Mouse (Mus musculus) urinary bladder, adult 18-20 months (tissue): ENCODE results near the gene Tst.

Experiments used
- DNase-seq, 2 experiments: peaks; one replicate each; pipeline ENCODE4 v3.0.0; 2022; ENCODE audit warnings: low spot score in 2 of 2, mixed read lengths in 2 of 2

Gene Tst

DNA sequence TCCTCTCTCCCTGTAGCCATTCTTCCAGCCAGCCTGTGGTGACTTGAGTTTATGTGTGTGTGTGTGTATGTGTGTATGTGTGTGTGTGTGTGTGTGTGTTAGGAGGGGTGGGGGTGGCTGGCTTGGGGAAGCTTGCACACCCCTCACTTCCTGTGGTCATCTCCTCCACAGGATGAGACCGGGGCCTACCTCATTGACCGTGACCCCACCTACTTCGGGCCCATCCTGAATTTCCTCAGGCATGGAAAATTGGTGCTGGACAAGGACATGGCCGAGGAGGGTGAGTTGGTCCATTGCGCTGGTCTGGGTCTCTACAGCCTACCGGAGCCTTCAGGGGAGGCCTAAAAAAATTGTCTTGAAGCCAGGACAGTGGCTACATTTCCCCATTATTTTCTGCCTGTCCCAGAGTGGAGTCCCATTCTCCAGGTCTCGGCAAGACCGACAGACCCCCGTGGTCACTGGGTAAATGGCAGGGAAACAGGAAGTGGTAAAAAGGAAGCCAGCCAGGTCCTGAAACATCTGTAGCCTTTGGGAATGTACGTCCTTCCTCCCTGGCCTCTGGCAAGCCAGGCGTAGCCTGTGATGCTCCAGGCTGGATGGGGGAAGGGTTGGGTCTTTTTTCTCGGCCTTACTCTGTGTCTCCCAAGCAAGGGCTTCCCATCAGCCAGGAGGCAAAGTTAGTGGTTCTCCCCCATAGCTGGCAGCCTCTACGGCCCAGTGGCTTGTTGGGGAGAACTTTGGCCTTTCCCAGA, 24.3 kb upstream of the Tst start:
- DNase-seq: no peak

DNA sequence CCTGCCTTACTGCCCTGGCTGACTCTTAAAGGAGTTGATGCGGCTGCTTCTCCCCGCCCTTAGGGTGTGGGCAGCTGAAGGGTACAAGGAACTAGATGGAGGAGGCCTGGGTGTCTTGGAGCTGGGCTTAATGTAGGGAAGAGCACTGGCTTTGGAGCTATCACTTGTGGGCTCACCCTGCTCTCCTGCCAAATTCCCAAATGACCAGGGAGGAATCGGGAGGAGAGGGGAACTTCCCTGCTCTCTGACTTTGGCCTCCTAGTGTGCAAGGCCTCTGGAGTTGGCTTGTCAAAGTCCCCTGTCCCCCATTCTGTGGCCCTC, 23.4 kb upstream of the Tst start:
- no peak for DNase-seq

DNA sequence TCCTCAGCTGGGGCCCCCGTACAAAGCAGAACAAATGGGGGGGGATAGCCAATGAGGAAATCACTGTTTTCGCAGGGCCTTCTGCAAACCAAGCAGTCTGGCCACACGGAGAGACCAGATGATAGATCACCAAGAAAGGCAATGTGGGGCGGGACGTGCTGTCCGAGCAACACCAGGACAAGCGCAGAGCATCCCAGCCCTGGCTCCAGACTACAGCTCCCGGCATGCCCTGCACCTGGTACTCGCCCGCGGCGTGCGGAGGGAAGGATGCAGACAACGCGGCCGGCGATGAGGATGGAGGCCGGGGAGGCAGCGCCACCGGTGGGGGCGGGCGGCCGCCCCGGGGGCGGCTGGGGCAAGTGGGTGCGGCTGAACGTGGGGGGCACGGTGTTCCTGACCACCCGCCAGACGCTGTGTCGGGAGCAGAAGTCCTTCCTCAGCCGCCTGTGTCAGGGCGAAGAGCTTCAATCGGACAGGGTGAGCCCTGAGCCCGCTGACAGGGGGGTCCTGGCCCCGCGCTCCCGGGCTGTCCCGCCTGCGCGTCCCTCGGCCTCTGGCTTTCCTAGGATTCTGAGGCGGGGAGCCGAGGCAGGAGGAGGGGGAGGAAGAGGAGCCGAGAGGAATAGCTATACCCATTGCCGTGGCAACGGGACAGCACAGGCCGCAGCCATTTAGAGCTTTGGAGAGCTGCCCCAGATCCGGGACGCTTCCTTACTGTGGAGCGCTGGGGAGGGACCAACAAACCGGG, 22.9 kb upstream of the Tst start, which contains the start of gene Kctd17:
Gene Kctd17, plus strand, starts transcription at position 174 of the 748 bp plus-strand sequence.
- DNase-seq: peak; percentile 52 to 63

DNA sequence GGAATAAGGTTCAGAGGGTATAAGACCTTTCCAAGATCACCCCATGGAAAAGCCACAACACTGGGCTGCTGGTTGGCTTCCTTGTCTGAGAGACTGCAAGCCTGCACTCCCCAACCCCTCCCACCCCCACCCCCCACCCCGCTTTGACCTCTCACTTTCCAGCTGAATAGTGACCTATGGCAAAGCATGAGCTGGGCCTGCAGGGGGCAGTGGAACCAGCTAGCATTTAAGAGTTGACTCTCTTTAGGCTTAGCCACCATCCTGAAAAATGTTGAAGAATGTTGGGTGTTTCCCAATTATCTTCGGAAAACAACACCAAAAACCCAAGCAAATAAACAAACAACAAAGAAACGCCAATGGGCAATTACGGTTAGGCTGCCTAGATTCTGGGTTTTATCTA, 19.5 kb upstream of the Tst start:
- DNase-seq: no peak

DNA sequence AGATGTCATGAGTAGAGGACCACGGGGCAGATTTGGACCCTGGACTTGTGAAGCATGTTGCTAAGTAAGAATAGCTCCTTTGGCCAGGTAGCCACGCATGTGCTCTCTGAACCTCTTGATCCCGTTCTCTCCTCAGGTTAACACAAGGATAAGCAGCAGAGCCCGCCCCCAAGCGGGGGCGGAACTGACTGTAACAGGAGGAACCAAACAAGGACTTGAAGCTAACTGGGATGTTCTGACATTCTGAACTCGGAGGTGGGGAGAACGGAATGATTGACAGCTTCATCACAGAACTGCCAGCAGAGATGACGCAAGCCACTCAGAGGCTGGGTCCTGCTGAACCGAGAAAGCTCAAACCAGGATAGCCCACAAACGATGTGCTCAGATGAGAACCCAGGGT, 18.8 kb upstream of the Tst start:
- no peak for DNase-seq

DNA sequence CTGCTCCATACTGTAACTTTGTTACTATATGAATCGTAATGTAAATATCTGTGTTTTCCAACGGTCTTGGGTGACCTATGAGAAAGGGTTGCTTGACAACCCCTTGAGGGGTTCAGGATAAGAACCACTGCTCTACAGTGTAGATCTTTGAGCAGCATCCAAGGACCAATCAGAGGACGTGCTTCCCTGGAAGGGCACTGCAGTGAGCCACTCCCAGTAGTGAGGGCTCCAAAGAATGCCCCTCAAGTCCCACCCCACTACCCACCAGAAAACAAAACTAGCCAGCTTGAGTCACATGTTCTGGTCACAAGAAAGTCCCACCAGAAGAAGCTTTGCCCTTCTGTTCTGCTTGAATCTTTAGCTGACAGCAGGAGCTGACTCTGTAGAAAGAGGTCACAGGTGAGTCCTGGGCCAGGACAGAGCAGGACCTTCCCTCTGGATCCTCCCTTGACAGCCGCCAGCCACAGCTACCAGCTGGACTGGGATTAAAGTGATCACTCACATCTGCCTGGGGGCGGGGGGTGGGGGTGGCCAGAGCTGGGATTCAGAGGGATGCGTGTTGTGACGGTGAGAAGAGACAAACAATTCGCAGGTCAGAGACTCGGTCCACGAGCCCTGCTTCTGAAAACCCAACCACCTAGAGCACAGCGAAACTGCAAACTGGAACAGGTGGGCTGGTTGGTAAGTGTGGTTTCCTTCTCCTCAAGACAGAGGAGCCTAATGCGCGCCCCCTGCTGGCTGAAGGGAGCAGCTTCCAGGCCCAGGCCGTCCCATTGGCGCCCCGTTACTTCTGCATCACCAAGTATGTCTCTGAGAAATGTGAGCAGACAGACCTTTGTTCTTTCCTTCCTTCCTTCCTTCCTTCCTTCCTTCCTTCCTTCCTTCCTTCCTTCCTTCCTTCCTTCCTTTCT, 16.6 kb upstream of the Tst start:
- DNase-seq: peak; percentile 74 to 85

DNA sequence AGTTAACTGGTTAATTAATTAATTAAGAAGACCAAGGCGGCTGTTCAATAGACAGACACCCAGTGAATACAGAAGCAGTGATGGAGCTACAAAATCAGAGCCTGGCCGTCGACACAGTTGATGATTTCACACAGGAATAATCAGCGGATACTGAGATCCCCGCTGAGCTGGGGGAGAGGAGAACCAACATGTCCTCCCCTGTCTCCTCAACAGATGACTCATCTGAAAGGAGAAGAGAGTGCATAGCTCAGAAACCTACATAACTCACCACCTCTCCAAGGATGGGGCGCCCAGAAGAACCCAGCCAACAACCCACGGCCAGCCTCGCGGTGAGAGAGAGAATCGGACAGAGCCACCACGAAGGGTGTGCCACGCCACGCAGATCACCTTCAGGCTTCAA, 14.7 kb upstream of the Tst start:
- DNase-seq: no peak

DNA sequence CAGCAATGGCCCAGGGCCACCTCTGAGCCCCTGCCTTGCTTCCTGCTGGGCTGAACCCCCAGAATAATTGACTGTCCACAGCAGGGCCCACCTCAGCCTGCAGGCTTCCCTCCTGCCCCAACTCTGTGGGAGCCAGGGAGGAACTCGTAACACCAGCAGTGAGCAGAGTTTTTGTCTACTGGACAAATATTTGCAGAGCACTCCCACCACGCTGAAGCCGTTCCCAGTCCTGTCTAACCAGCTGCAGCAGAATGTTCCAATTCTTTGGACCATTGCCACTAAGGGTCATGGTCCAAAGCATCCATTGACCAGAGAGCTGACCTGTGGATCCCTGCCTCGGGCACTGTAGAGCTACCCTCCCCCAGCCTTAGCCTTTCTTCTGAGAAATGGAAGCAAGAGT, 11.2 kb upstream of the Tst start:
- peak; percentile 31 to 49 for DNase-seq

DNA sequence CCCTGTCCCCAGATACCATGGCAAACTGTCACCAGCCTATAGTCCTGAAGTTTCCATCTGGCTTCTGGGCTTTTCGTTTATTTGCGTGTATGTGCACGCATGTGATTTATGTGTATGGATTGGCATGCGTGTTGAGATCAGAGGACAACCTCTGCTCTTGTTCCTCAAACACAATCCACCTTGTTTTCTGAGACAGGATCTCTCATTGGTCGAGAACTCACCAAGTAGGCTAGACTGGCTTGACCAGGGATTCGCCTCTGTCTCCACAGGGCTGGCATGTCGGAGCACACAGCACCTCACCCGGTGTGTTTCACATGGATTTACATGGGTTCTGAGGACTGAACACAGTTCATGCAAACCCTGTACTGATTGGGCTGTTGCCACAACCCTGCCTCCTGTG, 8.4 kb upstream of the Tst start:
- peak; percentile 37 to 48 for DNase-seq

DNA sequence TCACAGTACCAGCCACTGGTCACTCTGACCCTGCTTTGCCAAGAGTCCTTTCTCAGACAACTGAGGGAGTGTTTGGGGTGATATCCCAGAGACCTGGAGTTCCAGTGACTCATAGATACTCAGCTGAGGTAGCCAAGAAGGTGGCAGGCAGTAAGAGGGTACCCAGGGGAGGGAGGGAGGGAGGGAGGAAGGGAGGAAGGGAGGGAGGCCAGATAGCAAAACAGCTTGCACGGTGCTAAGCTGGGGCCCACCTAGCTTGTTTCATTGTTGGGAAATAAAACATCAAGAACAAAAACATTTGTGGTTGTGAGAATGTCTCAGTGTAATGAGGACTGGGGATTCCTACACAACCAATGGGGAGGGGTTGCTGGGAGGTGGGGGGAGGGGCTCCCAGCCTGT, 8.0 kb upstream of the Tst start:
- DNase-seq: no peak

DNA sequence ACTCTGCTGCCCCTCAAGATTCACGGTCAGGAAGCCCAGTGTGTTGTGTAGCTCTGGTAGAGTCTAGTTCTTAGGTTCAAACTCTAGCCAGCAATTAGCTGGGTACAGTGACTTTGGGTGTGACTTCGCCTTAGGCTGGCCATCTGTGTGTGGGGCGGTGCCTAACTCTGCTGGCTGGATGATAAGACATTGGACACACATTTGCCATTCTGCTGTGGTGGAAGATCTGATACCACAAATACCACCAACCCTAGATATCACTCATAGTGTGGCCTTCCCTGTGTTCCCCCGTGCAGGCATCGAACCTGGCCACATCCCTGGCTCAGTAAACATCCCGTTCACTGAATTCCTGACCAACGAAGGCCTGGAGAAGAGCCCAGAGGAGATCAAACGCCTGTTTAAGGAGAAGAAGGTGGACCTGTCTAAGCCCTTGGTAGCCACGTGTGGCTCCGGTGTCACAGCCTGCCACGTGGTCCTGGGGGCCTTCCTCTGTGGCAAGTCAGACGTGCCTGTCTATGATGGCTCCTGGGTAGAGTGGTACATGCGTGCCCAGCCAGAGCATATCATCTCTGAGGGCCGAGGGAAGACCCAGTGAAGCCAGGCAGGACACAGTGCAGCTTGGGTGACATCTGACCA, 7.5 kb upstream of the Tst start:
- DNase-seq: no peak

DNA sequence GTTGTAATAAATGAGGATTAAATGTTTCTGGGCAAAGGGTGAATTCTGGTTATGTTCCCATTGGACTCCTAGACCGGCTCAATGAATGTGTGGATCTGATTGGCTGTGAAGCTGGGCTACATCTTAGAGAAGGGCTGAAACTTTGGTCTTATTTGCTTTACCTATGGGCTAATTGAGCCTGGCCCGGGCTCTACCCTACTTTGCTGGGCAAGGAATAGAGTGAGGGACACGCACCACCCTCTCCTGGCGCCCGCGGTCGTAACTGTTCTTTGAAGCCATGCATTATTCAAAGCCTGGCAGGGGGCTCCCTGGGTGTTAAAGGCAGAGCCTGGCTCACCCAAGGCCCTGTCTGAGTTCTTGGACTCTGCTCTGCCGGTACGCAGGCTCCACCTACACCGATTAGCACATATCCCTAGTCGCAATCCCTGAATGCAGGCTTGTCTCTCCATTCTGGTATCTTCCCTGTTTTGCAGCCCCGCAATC, 3.9 kb upstream of the Tst start:
- no peak for DNase-seq

DNA sequence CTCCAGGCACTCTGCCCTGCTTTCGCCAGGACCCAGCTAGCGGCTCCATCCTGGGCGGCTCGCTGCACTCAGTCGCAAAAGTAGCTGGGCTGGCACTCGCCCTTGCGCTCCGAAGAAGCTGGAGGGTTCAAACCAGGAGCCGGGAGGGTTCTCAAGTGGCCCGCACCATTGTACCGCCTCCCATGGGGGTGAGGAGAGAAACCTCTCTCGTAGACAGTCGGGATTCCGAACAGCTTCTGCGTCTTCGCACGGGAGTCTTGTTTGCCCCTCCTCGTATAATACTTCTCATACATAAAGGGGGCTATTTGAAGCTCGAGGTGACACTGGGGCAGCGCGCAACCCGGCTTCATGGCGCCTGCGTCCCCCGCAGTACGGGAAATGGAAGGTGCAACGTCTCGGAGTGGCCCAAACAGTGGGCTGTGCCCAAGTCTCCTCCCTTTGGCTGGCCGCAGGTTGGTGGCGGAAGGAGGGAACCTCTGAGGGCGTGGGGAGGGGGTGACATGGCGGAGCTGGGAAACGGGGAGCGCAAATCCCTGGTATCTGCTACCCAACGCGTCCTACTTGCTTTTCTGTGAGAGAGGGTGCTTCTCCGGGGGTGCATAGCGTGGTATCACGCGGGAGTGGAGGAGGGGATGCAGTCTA, 707 bp upstream of the Tst start, which contains the start of gene Mpst:
Gene Mpst, plus strand, starts transcription at position 124 of the 642 bp plus-strand sequence.
- DNase-seq: peak; percentile 86 to 89

DNA sequence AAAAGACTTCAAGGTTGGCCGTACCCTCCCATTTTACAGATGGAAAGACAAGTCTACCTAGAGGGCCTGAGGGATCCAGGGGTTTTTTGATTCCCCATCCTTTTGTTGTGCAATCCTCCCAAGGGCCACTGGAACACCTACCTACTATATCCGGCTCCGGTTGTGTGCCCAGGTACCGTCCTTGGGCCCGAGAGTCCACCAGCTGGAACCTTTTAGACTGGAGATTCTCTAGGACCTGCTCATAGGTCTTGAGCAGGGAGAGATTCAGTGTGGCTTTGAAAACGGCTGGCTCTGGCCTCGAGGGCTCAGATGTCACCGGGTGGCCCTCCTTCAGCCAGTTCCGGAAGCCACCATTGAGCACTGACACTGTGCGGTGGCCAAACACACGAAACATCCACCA, 609 bp downstream of the Tst start:
- no peak for DNase-seq

DNA sequence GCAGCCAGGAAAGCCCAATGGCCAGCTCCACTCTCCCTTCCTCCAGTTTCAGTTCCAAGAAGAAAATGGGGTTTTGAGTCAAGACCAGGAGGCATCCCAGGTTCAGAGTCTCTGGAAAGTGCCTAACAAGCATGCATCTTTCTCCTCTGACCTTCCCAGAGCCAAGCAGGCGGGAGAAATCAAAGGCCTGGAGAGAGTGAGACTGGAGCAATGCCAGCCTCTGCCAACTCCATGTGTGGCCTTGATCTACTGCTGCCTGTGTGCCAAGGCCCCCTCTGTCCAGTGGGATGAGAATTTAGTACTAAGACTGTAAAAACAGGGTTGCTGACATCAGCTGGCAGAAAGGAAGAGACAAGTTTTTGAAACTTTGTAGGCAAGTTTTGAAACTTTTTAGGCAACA, 1.8 kb downstream of the Tst start:
- DNase-seq: no peak

DNA sequence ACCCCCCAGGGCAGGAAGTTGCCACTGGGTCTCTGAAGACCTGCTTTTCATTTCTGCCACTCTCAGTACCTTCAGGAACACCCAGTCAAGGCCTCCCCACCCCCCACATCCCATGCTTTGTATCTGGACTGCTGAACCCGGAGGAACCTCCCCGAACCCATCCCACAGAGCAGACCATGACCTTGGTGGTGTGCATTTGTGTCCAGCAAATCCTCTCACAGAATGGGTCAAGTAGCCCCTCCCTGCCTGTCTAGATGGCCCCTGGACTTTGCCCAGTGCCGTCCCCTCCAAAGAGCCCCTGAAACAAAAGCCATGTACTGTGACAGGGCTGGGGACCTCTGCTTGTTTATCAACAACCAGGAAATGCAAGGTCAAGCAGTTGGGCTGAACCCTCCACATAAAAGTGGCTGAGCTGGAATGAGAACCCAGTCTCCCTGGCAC, 2.4 kb downstream of the Tst start:
- no peak for DNase-seq

DNA sequence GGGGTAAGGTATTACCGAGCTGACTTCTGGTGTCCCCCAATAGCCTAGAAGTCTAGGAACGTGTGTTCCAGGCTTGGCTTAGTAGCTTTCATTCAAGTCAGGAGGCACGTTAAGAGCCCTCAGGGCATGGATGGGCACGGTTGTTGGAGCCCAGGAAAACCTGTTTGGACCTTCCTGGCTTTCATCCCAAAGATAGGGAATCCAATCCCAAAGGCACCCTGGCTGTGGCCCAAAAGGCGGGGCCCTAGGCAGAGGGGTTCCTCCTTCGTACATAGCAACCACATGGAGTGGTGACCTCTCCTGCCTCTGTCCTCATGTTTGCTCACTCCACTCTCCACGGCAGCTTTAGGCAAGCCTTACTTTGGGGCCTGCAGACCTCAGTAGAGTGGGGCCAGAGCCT, 3.3 kb downstream of the Tst start:
- no peak for DNase-seq

DNA sequence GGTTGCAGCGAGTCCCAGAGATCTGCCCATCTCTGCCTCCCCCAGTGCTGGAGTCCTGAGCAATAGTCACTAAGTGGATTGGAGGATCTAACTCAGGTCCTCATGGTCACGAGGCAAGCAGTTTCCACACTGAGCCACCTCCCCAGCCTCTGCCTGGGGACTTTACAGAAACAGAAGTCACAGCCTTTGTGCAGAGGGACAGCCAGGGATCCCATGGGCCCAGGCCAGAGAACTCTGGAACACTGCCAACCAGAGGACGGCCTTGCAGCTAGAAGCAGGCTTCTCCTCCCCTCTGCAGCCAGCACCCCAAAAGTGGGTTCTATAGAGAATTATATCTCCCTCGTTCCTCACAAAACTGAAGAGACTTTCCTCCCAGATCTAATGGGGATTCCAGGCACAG, 3.8 kb downstream of the Tst start:
- DNase-seq: no peak

DNA sequence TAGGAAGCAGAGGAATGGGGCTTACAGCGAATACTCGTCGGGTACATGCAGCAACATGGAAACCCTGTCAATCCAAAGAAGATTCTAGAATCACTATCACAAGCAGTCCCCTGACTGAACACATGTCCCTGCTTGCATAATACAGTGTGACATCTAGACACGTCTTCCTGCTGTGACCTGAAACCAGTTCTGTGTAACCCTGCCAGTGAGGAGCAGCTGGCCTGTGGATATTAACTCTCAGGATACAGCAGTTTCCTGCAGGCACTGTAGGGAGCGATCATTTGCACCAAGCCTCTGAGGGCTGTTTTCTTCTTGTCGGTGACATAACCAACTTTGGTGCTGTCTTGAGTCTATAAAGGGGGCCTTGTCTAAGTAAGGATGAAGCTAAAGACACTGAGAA, 4.4 kb downstream of the Tst start:
- DNase-seq: no peak

DNA sequence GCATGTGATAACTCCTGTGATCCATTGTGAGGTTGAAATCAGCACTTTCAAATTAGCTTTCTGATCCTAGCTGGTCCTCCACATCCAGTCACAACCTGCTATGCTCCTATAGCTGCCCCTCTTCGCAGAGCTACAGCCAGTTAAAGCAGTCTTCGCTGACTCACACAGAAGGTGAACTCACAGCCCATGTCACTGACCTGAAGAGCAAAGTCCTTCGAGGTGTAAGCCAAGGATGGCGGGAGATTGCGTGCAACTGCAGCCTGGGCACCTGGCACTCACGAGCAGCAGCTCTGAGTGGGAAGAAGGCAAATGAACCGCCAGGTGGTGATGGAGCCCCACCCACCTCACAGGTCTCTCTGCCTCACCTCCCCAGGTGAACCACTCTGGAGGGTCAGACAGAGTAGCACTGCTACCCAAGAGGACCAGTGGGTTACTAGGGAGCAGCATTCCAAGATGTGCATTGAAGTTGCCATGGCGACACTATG, 10.2 kb downstream of the Tst start, which contains the start of gene Tex33:
Gene Tex33, minus strand, starts transcription at position 435 of the 485 bp plus-strand sequence.
- DNase-seq: no peak

DNA sequence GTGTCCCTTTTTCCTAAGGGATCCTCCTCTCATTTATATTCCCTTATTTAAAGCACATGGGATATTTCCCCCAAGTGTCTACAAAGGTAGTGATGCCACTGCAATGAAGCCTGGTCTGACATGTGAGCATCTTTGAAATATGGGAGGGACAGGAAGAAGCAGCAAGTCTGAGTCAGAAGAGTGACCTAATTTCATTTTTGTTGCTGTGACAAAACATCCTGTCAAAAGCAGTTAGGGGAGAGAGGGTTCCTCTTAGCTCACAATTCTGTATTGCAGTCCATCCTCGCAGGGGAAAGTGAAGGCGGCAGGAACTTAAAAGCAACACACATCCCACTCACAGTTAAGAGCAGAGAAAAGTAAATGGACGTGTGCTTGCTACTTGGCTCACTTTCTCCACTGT, 14.9 kb downstream of the Tst start:
- no peak for DNase-seq
